Mouse (Mus musculus) heart, embryonic 13.5 days (tissue): Measurements from ENCODE around the gene Cpeb2. TPM values are rescaled to one million over a fixed set of nuclear protein-coding genes. Genes with fewer than 3 reads are reported as not detected.

Experiments used
- ATAC-seq: fragments of 200-750 bp; cut with Nextera tagmentation; 2 replicates; pipeline ENCODE4 v1.8.0; 2017; ENCODE audit warnings: moderate TSS enrichment; ENCODE audit not compliant: insufficient number of reproducible peaks, low FRiP score, low TSS enrichment; ENCODE audit errors: extremely low read depth
- H3K27ac ChIP-seq: fragments of 300-500 bp; sonication (generic); replicated peaks from 2 replicates; pipeline ENCODE4 v1.5.1; 2015; ENCODE audit warnings: moderate library complexity, mild to moderate bottlenecking, inconsistent platforms
- H3K27me3 ChIP-seq: fragments of 300-500 bp; sonication (generic); replicated peaks from 2 replicates; pipeline ENCODE4 v1.6.1; 2015; ENCODE audit warnings: mild to moderate bottlenecking, inconsistent platforms
- H3K36me3 ChIP-seq: fragments of 300-500 bp; sonication (generic); 2 replicates; pipeline ENCODE4 v1.6.1; 2015; ENCODE audit warnings: mild to moderate bottlenecking, inconsistent platforms
- H3K4me1 ChIP-seq: fragments of 300-500 bp; sonication (generic); 2 replicates; pipeline ENCODE4 v1.6.1; 2015; ENCODE audit warnings: inconsistent platforms
- H3K4me2 ChIP-seq: fragments of 300-500 bp; sonication (generic); 2 replicates; pipeline ENCODE4 v1.6.1; 2015; ENCODE audit warnings: inconsistent platforms, mild to moderate bottlenecking, moderate library complexity
- H3K4me3 ChIP-seq: fragments of 300-500 bp; sonication (generic); 2 replicates; pipeline ENCODE4 v1.5.1; 2015; ENCODE audit warnings: moderate library complexity, mild to moderate bottlenecking, inconsistent platforms
- H3K9ac ChIP-seq: fragments of 300-500 bp; sonication (generic); 2 replicates; pipeline ENCODE4 v1.6.1; 2015; ENCODE audit warnings: inconsistent platforms, mild to moderate bottlenecking, moderate library complexity
- H3K9me3 ChIP-seq: fragments of 300-500 bp; sonication (generic); 2 replicates; pipeline ENCODE4 v1.6.1; 2016; ENCODE audit warnings: inconsistent platforms
- WGBS: fragments of 180-500 bp; shearing (Covaris S2); methylation state at CpG from one replicate; pipeline ENCODE4 v1.1.7; 2015; ENCODE audit warnings: mixed read lengths; 5-methylcytosine and 5-hydroxymethylcytosine counted together
- polyA plus RNA-seq: library from polyadenylated mRNA; unstranded; fragments of >200 nt; fragmentation: Nextera tagmentation; extraction: Ambion mirVana; gene quantifications from 2 replicates; pipeline ENCODE4 v1.2.1, GENCODE M21; 2015

Cpeb2 gene
- polyA plus RNA-seq, 1 experiment from 2014 or later: 3.8 TPM

DNA sequence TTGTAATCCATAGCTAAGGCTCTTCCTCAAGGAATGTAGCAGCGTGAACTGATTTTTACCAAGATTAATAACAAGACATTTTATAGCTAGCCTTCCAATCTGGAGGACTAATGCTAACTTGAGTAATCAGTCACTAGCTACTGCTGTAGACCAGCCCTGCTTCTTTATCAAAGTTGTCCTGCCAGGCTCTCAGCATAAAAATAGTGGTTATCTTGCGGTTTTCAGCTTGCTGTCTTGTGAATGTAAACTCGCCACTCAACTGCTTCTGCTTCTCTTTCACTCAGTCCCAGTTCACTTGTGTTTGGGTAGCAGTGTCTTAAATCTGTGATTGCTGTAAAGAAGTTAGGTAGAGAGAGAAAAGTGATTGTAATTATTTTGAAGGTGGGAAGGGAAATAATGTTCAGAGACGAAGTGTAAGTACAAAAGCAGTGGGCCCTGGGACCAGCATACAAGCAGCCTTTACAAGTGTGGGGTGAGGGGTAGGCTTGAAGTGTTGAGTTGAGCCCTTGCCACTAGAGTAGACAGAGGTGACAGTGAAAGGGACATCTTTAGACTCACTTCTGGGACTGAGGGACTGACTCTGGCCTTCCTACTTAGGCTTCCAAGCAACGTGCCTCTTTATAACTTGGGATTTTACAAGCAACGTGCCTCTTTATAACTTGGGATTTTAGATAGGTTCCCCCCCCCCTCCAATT, 6.3 kb downstream of the Cpeb2 start:
- H3K9ac ChIP-seq: peak overlapping the region; percentile 53
- H3K4me1 ChIP-seq: peaks cover 29% of the 10 kb centered on the region
- H3K9me3 ChIP-seq: no peaks in the 10 kb centered on the region
- H3K4me2 ChIP-seq: peak overlapping the region; percentile 56
- peak overlapping the region; percentile 20 for H3K4me3 ChIP-seq
- peaks cover 12% of the 10 kb centered on the region; the same call in 1 of the 2 replicates for H3K36me3 ChIP-seq
- peak overlapping the region; percentile 88 for H3K27ac ChIP-seq
- ATAC-seq: no peak; the same call in 1 of the 2 replicates
- WGBS: 30% methylated on average over 6 of the region's 6 CpGs
- H3K27me3 ChIP-seq: no peaks in the 10 kb centered on the region

DNA sequence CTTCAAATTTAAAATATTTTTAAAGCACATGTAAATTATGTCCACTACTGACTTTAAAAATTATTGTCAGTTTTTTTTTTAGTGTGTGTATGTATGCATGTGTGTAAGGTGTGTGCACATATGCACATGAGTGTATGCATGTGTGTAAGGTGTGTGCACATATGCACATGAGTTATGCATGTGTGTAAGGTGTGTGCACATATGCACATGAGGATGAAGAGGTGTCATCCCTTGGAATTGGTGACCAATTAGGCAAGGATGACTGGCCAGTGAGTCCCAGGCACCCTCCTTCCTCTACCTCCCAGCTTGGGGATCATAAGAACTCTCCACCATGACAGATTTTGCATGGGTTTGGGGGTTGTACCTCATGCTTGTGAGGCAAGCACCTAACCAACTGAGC, 7.8 kb downstream of the Cpeb2 start:
- no peaks in the 10 kb centered on the region for H3K27me3 ChIP-seq
- peaks cover 23% of the 10 kb centered on the region for H3K36me3 ChIP-seq
- no peak for ATAC-seq
- no peak overlapping the region for H3K9ac ChIP-seq
- H3K27ac ChIP-seq: peak overlapping the region; percentile 28; the same call in 1 of the 2 replicates
- H3K4me2 ChIP-seq: no peak overlapping the region
- no peaks in the 10 kb centered on the region for H3K9me3 ChIP-seq
- peaks cover 29% of the 10 kb centered on the region for H3K4me1 ChIP-seq
- no peak overlapping the region for H3K4me3 ChIP-seq

DNA sequence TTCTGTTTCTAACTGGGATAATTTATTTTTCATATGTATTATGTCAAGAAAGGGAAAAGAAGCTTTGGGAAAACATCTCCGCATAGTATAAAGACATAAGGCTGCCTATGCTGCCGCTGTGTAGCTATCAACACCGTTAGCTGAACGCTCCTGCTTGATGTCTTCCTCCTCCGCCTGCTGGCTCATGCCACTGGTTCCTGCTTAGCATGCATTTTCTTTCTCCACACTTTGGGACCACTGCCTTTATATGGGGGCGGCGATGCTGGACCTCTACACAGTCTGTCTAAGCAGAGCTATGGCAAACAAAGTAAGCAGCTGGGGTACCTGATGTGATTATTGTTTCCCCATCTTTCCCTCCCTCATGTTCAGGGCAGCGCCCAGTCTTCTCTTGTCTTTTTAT, 13.3 kb downstream of the Cpeb2 start:
- peaks cover 32% of the 10 kb centered on the region for H3K4me1 ChIP-seq
- no peak overlapping the region for H3K4me2 ChIP-seq
- peaks cover 31% of the 10 kb centered on the region for H3K36me3 ChIP-seq
- no peak overlapping the region for H3K9ac ChIP-seq
- 65% methylated on average over 8 of the region's 8 CpGs for WGBS
- no peak overlapping the region for H3K27ac ChIP-seq
- no peaks in the 10 kb centered on the region for H3K27me3 ChIP-seq
- no peak overlapping the region for H3K4me3 ChIP-seq
- H3K9me3 ChIP-seq: no peaks in the 10 kb centered on the region
- no peak for ATAC-seq

DNA sequence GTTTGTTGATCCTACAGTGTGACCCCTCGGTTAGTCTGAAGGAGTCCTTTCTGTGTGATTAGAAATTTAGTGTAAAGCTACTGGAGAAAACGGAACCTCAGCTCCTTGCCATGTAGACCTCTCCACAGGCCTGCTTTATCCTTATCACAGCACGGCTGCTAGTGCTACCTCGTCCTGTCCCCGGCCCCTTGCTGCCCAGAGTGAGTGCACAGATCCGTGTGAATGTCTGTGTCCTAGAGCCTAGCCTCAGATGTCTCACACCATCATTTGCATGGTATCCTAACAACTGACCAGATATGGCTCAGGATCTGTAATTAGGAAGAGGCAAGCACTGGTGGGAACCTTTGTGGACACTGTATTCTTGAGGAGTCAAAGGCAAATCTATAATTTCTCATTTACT, 14.0 kb downstream of the Cpeb2 start:
- Histone ChIP-seq H3K4me3 (no peak overlapping the region), H3K27ac (no peak overlapping the region), H3K4me2 (no peak overlapping the region), H3K4me1 (peaks cover 32% of the 10 kb centered on the region), H3K9ac (0 out of 2 replicates have a peak overlapping the region, but pooled peaks have one; percentile 8), H3K27me3 (no peaks in the 10 kb centered on the region), H3K36me3 (peaks cover 35% of the 10 kb centered on the region), H3K9me3 (no peaks in the 10 kb centered on the region)
- no peak for ATAC-seq
- WGBS: 22% methylated on average over 6 of the region's 6 CpGs

DNA sequence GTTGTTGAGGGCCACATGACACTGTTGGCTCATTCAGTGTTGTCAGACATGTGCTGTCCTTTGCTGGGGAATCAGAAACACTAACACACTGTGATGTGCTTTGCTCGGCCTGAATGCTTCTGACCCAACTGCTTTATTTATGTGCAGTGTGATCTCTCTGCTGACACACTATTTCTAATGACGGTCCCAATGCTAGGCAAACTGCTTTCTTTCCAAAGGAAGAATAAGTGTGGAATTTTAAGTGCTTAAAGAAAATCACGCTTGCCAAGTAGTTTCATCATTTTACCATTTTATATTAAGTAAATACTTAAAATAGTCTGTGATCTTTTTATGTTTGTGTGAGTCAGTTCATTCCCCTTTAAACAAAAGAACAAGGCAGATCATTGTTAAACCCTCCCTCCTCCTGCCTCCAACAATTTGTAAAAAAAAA, 15.0 kb downstream of the Cpeb2 start:
- ATAC-seq: no peak
- Histone ChIP-seq H3K4me3 (no peak overlapping the region), H3K9ac (peak overlapping the region; percentile 6), H3K4me2 (no peak overlapping the region), H3K27me3 (no peaks in the 10 kb centered on the region), H3K27ac (no peak overlapping the region), H3K9me3 (no peaks in the 10 kb centered on the region), H3K4me1 (peaks cover 29% of the 10 kb centered on the region), H3K36me3 (peaks cover 40% of the 10 kb centered on the region)
- WGBS: 47% methylated on average over 3 of the region's 3 CpGs

DNA sequence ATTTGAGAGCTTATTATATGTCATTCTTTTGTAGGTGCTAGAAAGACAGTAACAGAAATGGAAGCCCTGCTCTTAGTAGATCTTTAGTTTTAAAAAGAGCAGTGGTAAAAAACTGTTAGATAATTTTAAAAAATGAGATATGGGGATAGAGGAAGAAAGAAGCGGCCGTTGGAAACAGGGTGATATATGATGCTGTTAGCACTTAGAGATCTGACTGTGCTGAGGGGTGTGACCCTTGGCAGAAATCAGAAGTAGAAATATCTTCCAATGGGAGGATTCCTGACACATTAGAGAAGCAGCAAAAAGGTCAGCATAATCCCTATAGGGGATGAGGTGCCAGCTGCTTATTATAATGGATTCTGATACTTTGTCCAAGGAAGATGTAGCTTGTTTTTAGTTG, 24.5 kb downstream of the Cpeb2 start:
- no peak overlapping the region for H3K4me3 ChIP-seq

DNA sequence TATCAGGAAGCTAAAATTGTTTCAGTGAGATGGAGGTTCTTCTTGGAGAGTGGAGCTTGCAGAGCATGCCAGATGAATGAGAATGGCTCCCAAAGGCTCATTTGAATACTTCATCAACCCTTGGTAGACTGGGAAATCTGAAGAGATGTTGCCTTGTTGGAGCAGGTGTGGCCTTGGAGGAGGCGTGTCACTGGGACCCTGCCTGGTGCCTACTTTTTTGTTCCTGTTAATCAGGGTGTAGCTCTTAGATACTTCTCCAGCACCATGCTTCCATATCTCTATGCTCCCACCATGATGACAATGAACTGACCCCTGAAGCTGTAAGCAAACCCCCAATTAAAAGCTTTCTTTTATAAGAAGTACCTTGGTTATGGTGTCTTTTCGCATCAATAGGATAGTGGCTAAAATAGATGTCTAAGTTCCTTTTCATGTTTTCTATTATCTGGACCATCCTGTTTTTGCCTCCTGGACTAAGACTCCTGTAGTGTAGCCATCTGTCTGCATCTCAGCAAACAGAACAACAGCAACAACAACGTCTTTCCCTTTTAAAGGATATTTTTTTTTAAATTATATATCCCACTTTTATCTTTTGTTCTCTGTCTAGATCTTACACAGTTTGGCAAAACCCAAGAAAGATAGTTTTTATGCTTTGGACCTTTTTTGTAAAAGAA, 25.6 kb downstream of the Cpeb2 start:
- no peaks in the 10 kb centered on the region for H3K9me3 ChIP-seq
- no peaks in the 10 kb centered on the region for H3K27me3 ChIP-seq
- WGBS: 91% methylated on average over 3 of the region's 3 CpGs
- no peak overlapping the region for H3K27ac ChIP-seq
- no peak for ATAC-seq
- no peak overlapping the region for H3K4me2 ChIP-seq
- no peak overlapping the region for H3K9ac ChIP-seq
- H3K4me1 ChIP-seq: peaks cover 21% of the 10 kb centered on the region
- peaks cover 10% of the 10 kb centered on the region; the same call in 1 of the 2 replicates for H3K36me3 ChIP-seq
- no peak overlapping the region for H3K4me3 ChIP-seq

More for the DNA sequence above, 24.5 kb downstream of the Cpeb2 start:
- H3K27ac ChIP-seq: no peak overlapping the region
- H3K9ac ChIP-seq: no peak overlapping the region
- peaks cover 21% of the 10 kb centered on the region for H3K4me1 ChIP-seq
- ATAC-seq: no peak
- WGBS: 48% methylated on average over 2 of the region's 2 CpGs
- H3K4me2 ChIP-seq: no peak overlapping the region
- no peaks in the 10 kb centered on the region for H3K27me3 ChIP-seq
- H3K36me3 ChIP-seq: peaks cover 14% of the 10 kb centered on the region; the same call in 1 of the 2 replicates
- H3K9me3 ChIP-seq: no peaks in the 10 kb centered on the region

DNA sequence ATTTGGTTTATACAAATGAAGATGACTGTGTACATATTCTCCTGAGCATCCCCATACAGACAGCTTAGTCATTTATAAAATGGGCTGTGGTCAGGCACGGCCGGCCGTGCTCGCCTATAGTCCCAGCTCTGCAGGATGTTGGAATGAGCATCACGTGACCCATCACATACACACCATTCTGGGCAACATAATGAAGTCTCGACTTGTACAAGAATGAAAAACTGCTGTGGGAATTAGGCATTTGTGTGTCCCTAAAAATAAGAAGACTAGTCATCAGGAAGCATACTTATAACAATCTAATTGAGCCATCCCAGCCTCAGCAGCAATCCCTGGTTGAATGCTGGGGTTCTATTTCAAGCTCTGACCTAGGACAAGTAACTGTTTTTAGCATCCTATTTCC, 28.8 kb downstream of the Cpeb2 start:
- peaks cover 13% of the 10 kb centered on the region for H3K36me3 ChIP-seq
- no peaks in the 10 kb centered on the region for H3K27me3 ChIP-seq
- H3K9me3 ChIP-seq: no peaks in the 10 kb centered on the region
- peaks cover 25% of the 10 kb centered on the region for H3K4me1 ChIP-seq
- no peak for ATAC-seq
- no peak overlapping the region for H3K27ac ChIP-seq
- WGBS: 70% methylated on average over 6 of the region's 6 CpGs
- H3K9ac ChIP-seq: no peak overlapping the region
- H3K4me2 ChIP-seq: no peak overlapping the region
- no peak overlapping the region for H3K4me3 ChIP-seq

DNA sequence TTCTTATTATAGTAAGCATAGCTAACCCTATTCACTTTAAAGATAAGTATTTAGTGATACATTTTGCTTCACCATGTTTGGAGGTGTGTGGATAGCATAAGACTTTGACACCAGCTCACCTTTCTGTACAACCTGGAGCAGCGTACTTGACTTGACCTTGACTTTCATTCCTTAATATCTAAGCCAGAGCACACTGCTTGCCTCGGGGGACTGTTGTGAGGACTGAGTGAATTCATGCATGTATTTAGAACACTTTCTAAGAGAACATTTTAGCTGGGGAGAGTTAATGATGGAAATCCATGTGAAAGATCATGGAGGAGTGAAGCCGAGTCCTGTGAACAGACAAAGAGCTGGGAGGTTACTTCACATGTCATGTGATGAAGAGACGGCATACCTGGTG, 31.0 kb downstream of the Cpeb2 start:
- Histone ChIP-seq H3K4me3 (no peak overlapping the region), H3K4me1 (peaks cover 19% of the 10 kb centered on the region), H3K36me3 (peaks cover 11% of the 10 kb centered on the region), H3K9me3 (no peaks in the 10 kb centered on the region), H3K9ac (no peak overlapping the region), H3K27me3 (no peaks in the 10 kb centered on the region), H3K4me2 (no peak overlapping the region), H3K27ac (0 out of 2 replicates have a peak overlapping the region, but pooled peaks have one; percentile 15)
- 65% methylated on average over 4 of the region's 4 CpGs for WGBS
- no peak for ATAC-seq

DNA sequence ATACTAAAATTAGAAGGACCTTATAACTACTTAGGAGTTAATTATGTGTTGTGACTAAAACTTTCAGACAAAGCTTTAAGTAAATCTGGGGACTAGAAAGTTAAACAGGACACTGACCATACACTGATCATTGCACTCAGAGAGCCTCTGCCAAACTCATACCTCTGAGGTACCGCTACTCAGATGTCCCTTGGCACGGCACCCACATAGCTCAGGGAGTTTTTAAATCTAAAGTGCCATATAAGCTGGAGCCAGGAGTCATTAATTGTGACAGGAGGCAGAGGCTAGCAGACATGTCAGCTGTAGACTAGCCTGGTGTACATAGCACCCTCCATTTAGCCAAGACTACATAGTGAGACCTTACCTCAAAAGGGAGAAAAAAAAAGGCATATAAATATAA, 31.7 kb downstream of the Cpeb2 start:
- no peaks in the 10 kb centered on the region for H3K9me3 ChIP-seq
- H3K4me1 ChIP-seq: peaks cover 20% of the 10 kb centered on the region
- no peak overlapping the region for H3K4me2 ChIP-seq
- WGBS: 82% methylated on average over 2 of the region's 2 CpGs
- no peaks in the 10 kb centered on the region for H3K27me3 ChIP-seq
- no peak for ATAC-seq
- no peak overlapping the region for H3K4me3 ChIP-seq
- peaks cover 17% of the 10 kb centered on the region for H3K36me3 ChIP-seq
- H3K27ac ChIP-seq: no peak overlapping the region
- no peak overlapping the region for H3K9ac ChIP-seq

DNA sequence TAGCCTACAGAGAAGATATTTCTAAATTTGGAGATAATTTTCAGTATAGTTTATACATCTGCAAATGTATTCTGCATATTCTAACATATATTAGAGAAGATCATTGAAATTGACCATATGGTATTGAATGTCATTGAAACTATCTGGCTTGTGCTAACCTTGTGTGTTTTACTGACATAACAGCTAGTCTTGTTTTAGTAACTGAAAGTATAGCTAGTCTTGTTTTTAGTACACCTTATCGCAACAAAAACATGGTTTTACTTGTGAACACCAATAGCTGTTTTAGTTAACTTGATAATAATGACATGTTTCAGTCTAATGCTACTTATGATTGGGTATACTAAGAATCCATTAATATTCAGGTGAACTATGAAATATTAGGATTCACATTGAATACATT, 45.0 kb downstream of the Cpeb2 start:
- Histone ChIP-seq H3K4me3 (no peak overlapping the region), H3K4me1 (no peaks in the 10 kb centered on the region), H3K36me3 (peaks cover 37% of the 10 kb centered on the region), H3K9me3 (no peaks in the 10 kb centered on the region), H3K27me3 (no peaks in the 10 kb centered on the region), H3K9ac (no peak overlapping the region), H3K27ac (no peak overlapping the region), H3K4me2 (no peak overlapping the region)
- WGBS: 98% methylated on average over 1 of the region's 1 CpGs
- ATAC-seq: no peak

DNA sequence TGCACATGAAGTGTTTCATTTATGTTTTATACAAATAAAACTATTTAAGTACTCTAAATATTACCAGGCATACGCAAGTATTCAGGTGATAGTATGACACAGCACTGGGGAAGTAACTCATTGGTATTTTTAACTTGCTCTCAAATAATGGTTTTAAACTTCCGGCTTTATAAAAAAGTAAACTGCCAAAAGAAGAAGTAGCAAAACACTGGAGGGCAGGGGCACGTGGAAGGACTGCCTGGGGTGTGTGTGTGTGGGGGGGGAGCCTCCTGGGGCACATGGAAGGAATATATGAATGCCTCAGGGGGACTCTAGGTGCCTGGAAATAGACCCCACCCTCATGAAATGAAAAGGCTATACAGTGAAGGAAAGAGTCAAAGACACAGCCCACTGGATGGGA, 46.8 kb downstream of the Cpeb2 start:
- Histone ChIP-seq H3K9ac (no peak overlapping the region), H3K4me1 (no peaks in the 10 kb centered on the region), H3K4me2 (no peak overlapping the region), H3K36me3 (peaks cover 55% of the 10 kb centered on the region), H3K4me3 (no peak overlapping the region), H3K9me3 (no peaks in the 10 kb centered on the region), H3K27me3 (no peaks in the 10 kb centered on the region), H3K27ac (no peak overlapping the region)
- WGBS: 75% methylated on average over 3 of the region's 3 CpGs
- no peak for ATAC-seq
